Mouse (Mus musculus): ENCODE measurements around the gene Uxs1. TPM values are rescaled to one million over a fixed set of nuclear protein-coding genes. Genes with fewer than 3 reads are reported as not detected.
A peak's percentile ranks its signal among the peaks of the same experiment; 100 is the strongest.

Uxs1 gene
- 10 to 100 TPM; 18.3 to 19.3 TPM for total RNA-seq (2021)
- long read RNA-seq, experiment 1, full-length matches to known transcripts = 17 of 22 reads
- long read RNA-seq, experiment 1, partial matches to known transcripts = 0 of 22 reads
- long read RNA-seq, experiment 1, other reads (novel, unspliced or antisense) = 5 of 22 reads
- long read RNA-seq, experiment 2, full-length matches to known transcripts = 10 of 13 reads
- long read RNA-seq, experiment 2, partial matches to known transcripts = 2 of 13 reads
- long read RNA-seq, experiment 2, other reads (novel, unspliced or antisense) = 1 of 13 reads

- peak; percentile 94 to 97 for DNase-seq (ENCODE audit: low spot score in 2 of 2)
Observed at GRCm38 (mm10) chr1:43827763-43828194, at the start of gene Uxs1. TSS of gene Uxs1 (minus strand) at chr1:43827800.

GRCm38 (mm10) chr1:43877233-43877632, 49.6 kb upstream of the Uxs1 start:
- no peak for DNase-seq (ENCODE audit: low spot score in 2 of 2)

DNA sequence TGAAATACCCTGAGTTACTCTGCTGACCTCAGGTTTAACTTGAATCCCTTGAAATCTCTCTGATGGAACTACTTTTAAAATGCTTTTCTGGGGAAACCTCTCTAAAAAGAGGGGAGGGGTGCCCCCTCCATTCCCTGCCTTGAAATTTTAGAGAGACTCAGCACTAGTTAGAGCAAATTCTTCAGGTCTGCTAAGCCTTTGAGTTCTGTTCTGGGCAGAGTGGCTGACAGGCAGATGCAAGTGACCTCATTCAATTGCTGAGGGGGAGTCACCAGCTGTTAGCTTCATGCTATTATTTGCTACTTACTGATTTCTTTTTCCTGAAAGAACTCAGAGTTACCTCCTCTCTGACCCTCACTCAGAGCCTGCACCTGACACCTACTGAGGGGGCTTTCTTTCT, 43.5 kb upstream of the Uxs1 start:
- DNase-seq (ENCODE audit: low spot score in 2 of 2) = no peak

DNA sequence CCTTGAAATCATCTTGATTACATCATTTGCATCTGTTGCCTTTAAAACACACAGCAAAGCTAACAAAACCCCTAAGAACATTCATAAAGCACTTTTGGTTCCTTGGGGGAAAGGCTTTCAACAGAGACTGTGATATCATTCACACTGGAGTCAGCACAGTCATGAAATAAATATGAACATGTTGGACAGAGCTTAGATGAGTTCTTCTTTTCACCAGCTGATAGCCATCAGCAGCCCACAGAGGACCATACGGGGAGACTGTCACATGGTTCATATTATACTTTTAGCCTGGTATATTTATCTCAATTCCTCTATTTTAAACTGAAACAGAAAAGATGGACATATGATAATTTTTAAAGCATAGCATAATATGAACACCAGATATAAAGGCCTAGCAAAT, 40.9 kb upstream of the Uxs1 start:
- no peak for DNase-seq (ENCODE audit: low spot score in 2 of 2)

- no peak for DNase-seq (ENCODE audit: low spot score in 2 of 2)
Observed at GRCm38 (mm10) chr1:43864758-43865157, 37.2 kb upstream of the Uxs1 start.

DNA sequence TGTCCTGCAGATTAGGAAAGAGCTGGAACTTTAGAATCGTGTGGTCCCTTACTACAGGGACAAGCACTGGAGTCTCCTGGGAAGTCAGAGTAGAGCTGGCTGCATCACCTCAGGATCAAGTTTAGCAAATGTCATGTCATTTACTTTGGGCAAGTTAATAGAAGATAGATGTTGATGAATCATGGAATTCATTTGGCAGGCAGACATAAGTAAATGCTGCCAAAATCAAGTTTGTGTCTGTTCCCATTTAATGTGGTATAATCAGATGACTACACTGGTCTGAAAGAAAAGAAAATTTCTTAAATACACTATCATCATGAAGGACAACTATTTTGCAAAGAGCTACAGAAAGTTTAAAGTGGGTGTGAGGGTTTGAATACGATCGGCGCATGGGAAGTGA, 35.0 kb upstream of the Uxs1 start:
- no peak for DNase-seq (ENCODE audit: low spot score in 2 of 2)

DNA sequence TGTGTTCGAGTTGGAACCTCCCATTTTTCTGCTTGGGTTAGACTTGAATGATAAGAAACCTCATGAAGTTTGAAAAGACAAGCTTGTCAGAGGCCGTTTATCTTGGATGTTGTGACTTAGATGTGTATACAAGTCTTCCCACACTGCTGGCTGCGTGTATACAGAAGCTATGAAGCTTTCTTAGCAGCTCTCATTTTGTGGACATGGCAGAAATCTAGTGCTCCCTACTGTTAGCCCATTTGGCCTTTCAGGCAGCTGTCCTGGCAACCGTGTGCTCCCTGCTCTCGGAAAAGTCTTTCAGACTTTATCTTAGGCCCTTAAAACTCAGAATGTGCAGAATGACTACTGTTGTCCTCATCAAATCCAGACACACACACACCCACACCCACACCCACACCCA, 31.4 kb upstream of the Uxs1 start:
- DNase-seq (ENCODE audit: low spot score in 2 of 2) = no peak

GRCm38 (mm10) chr1:43857656-43858055, 30.1 kb upstream of the Uxs1 start:
- no peak for DNase-seq (ENCODE audit: low spot score in 2 of 2)

GRCm38 (mm10) chr1:43855591-43855990, 28.0 kb upstream of the Uxs1 start:
- no peak for DNase-seq (ENCODE audit: low spot score in 2 of 2)

DNA sequence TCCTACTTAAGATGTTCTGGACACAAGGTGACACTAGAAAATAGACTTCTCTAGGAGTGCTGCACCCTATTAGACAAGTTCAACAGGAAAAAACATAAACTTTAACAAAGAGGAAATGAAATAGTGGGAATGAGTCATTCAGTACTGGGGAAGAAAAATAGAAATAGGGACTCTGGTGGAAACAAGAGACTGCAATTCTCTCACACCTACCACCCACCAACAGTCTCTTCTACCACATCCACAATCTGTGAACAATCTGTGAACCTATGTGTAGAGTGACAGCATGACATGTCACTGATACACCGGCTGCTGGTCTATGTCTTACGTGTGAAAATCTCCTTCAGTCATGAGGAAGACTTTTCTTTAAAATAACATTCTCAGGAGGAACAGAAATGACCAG, 15.8 kb upstream of the Uxs1 start:
- DNase-seq (ENCODE audit: low spot score in 2 of 2) = no peak

DNA sequence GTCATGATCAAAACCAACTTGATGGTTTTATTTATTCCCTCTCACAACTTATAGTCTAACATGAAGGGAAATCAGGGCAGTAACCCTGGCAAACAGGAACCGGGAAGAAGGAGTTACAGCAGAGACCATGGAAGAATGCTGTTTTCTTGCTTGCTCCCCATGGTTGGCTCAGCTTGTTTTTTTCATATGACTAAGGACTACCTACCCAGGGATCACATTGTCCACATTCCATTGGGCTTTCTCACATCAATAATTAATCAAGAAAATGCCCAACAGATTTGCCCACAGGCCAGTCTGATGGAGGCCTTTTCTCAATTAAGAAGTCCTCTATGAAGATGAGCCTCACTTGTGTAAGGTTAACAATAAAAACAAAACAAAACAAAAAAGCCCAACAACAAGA, 9.6 kb upstream of the Uxs1 start:
- no peak for DNase-seq (ENCODE audit: low spot score in 2 of 2)

GRCm38 (mm10) chr1:43830096-43830495, 2.5 kb upstream of the Uxs1 start:
- no peak for DNase-seq (ENCODE audit: low spot score in 2 of 2)

DNA sequence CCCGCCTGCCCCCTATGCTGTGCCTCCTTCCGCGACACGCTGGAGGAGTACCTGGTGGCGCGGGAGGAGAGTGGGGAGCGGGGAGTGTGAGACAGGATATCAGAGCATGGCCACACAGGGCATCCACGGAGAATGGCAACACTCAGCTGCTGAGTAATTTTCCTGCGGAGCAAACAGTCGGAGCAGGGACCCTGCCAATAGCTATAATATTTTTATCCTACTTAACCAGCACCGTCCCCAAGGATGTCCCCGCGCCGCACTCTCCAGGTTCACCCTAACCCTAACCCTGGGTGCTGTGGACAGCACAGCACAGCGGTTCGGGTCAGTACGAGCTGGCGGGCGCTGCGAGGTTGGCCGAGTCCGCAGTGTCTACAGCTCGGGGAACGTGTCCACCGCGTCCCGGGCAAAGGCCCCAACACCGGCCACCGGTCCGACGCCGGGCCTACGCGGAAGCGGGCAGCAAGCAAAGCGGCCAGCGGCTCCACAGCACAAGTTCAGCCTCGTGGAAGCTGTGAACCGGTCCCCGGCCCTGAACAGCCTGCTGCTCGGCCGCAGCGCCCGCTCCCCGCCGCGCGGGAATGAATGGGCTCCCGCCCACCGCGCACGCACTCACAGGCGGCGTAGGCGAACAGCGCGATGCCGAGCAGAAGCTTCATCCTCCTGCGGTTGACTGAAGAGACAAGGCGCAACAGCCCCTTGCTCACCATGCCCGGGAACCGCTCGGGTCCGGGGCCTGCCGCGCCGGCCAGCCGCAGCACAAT, 418 bp downstream of the Uxs1 start:
- peak in 1 of 2 experiments; percentile 33 for DNase-seq (ENCODE audit: low spot score in 2 of 2)

DNA sequence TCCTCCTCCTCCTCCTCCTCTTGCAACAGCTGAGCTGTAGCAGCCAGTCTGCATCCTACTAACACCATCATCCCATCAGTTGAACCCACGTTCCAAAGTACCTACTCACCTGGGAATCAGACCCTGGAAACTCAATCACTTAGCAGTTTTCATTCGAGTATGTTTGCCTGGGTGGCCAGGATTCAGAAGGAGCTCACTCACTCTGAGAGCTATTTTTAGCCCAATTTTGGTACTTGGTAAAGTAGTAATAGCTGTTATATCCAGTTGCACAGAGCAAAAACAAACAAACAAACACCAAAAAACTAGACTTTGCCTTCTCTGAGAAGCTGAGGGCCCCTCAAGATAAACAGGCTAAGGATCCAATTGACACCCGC, 985 bp downstream of the Uxs1 start:
- no peak for DNase-seq (ENCODE audit: low spot score in 2 of 2)

DNA sequence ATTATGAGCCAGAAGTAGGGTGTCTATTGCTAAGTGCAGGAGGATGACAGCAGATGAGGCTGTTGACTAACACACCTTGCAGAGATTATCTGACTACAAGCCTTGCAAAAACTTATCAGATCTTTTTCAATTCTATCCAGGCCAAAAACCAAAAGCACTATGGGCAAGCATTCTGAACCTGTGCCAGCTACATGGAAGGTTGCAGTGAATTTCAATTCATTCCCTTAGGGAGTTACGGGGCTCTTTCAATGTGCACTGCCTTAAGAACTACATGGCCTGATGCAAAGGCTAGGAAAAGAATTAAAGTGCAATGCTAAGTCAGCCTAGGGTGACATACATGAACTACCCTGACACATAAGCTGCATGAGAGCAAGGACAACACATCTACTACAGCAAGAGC, 4.2 kb downstream of the Uxs1 start:
- DNase-seq (ENCODE audit: low spot score in 2 of 2) = no peak

GRCm38 (mm10) chr1:43822586-43822985, 5.0 kb downstream of the Uxs1 start:
- no peak for DNase-seq (ENCODE audit: low spot score in 2 of 2)

DNA sequence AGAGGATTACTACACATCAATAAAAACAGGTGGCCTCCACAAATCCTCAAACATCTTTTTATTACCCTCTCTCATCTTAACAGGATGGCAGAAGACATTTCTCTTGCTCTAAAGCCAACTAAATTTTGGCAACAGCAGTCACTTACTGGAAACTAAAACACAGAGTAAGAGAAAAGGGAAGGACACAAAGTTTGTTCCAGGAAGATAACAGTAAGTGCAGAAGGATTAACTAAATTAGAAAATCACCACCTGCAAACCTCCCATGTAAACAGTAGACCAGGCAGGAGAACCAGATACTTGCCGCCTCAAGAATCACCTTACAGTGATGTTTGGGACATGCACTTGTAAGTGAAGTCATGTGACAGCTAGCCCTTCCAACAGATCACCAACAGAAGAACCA, 5.8 kb downstream of the Uxs1 start:
- DNase-seq (ENCODE audit: low spot score in 2 of 2) = no peak

DNA sequence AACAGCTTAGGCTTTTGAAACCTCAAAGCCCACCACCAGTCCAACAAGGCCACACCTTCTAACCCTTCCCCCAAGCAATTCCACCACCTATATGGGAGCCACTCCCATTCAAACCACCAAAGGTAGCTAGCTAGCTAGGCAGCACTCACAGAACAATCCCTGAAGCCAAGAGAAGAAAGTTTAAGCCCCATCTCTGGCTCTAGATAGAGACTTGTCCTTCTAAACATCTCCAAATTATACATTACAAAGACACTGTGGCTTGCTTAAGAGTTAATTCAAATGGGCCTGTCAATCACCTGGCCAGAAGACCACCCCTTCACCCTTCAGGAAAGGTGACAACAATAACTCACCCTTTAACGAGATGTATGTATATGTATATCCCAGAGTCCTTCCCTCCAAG, 7.0 kb downstream of the Uxs1 start:
- DNase-seq (ENCODE audit: low spot score in 2 of 2) = no peak

DNA sequence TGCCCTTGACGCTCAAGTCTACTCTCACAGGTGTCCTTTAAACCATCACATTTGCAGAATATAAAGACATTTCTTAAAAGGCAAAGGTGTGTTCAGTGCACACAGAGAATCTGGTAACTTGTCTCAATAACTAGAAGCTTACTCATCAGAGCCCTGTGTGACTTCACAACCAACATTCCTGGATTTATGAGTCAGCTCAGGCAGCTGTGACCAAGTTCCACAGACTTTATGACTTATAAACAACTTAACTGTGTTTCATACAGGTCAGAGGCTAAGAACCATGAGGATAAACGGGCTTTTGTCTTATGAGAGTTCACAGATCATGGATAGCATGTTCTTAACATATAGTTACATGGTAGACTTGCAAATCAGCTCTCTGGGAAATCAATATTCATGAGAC, 8.5 kb downstream of the Uxs1 start:
- no peak for DNase-seq (ENCODE audit: low spot score in 2 of 2)

DNA sequence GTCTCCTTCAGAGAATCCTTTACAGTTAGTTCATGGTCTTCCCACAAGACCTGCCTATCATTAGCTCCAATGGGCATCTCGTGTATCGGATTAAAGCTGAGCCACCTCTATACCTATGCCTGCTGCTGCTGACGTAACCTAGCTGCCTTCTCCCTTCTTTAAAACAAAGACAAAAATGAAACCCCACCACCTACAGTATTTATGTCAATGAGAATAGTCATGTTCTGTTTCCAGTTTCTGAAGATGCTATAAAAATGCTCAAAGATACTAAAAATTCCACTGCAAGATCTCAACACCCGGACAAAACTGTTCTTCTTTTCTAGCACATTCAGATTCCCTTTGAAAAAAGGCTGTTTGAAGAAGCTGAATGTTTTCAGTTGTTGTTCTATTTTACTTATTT, 9.2 kb downstream of the Uxs1 start:
- DNase-seq (ENCODE audit: low spot score in 2 of 2) = no peak

GRCm38 (mm10) chr1:43811764-43812163, 15.8 kb downstream of the Uxs1 start:
- no peak for DNase-seq (ENCODE audit: low spot score in 2 of 2)

- DNase-seq (ENCODE audit: low spot score in 2 of 2) = no peak
Observed at GRCm38 (mm10) chr1:43811055-43811454, 16.5 kb downstream of the Uxs1 start.

GRCm38 (mm10) chr1:43809351-43809750, 18.2 kb downstream of the Uxs1 start:
- DNase-seq (ENCODE audit: low spot score in 2 of 2) = no peak
